Mouse (Mus musculus) subcutaneous adipose tissue, adult 2 months (tissue): ENCODE measurements around the gene Art2b. TPM values are rescaled to one million over a fixed set of nuclear protein-coding genes. Genes with fewer than 3 reads are reported as not detected.

Experiments used
- polyA plus RNA-seq: library from polyadenylated mRNA; depleted of rRNA; stranded (reverse); fragments of >200 nt; gene quantifications from 2 replicates; pipeline ENCODE4 v1.2.3, GENCODE M21; 2012; ENCODE audit warnings: low replicate concordance; rRNA removed

Art2b gene
- polyA plus RNA-seq = 0.10 and 0.15 TPM in 2 replicates

GRCm38 (mm10) chr7:101585408-101585807 lies at the start of gene Art2b:
Gene Art2b, minus strand, starts transcription at chr7:101585600.

Other genes with a start within 250 kb of the Art2b start
- gene Arap1, start 237.5 kb downstream of the Art2b start, polyA plus RNA-seq = 87.0 and 336 TPM in 2 replicates
- 0.64 TPM in 1 of 2 replicates, not detected in the other for gene Gm45837, start 174.7 kb downstream of the Art2b start, polyA plus RNA-seq
- 40.8 and 94.6 TPM in 2 replicates for gene Pde2a, start 163.9 kb downstream of the Art2b start, polyA plus RNA-seq
- 37.9 and 78.8 TPM in 2 replicates for gene Clpb, start 78.0 kb upstream of the Art2b start, polyA plus RNA-seq
- 0.09 TPM in 1 of 2 replicates, not detected in the other for gene Phox2a, start 232.7 kb upstream of the Art2b start, polyA plus RNA-seq